Mouse (Mus musculus) small intestine, adult 2 months (tissue): Measurements from ENCODE around the gene Dnah7c. TPM values are rescaled to one million over a fixed set of nuclear protein-coding genes. Genes with fewer than 3 reads are reported as not detected.
A peak's percentile ranks its signal among the peaks of the same experiment; 100 is the strongest.

Source experiments
- H3K27ac ChIP-seq: fragments of 200-500 bp; 2 replicates; pipeline ENCODE4 v1.5.1; 2012; ENCODE audit warnings: low read depth, low read length, control low read depth, inconsistent platforms; ENCODE audit not compliant: insufficient read depth
- H3K27me3 ChIP-seq: fragments of 200-500 bp; 2 replicates; pipeline ENCODE4 v1.6.1; 2012; ENCODE audit warnings: mild to moderate bottlenecking, moderate library complexity, low read length, inconsistent platforms; ENCODE audit not compliant: control insufficient read depth, insufficient read depth
- H3K36me3 ChIP-seq: fragments of 200-500 bp; 2 replicates; pipeline ENCODE4 v1.6.1; 2012; ENCODE audit warnings: mild to moderate bottlenecking, low read length, control low read depth, inconsistent platforms; ENCODE audit not compliant: control insufficient read depth, insufficient read depth
- H3K4me1 ChIP-seq: fragments of 200-500 bp; 2 replicates; pipeline ENCODE4 v1.6.1; 2012; ENCODE audit warnings: low read length, inconsistent platforms, mixed read lengths; ENCODE audit not compliant: control insufficient read depth, insufficient read depth, insufficient read length
- H3K4me3 ChIP-seq: fragments of 200-500 bp; 2 replicates; pipeline ENCODE4 v1.5.1; 2012; ENCODE audit warnings: low read depth, mild to moderate bottlenecking, control low read depth, inconsistent platforms, low read length, moderate library complexity
- CTCF ChIP-seq: fragments of 200-500 bp; IDR thresholded peaks from 2 replicates; pipeline ENCODE4 v1.5.1; 2012; ENCODE audit warnings: low read depth, mild to moderate bottlenecking, control low read depth, inconsistent platforms, low read length, moderate library complexity, mixed read lengths; ENCODE audit not compliant: insufficient replicate concordance, insufficient read length; ENCODE audit errors: extremely low read depth
- POLR2A ChIP-seq: fragments of 200-500 bp; IDR thresholded peaks from 2 replicates; pipeline ENCODE4 v1.6.1; 2012; ENCODE audit warnings: low read depth, mild to moderate bottlenecking, control low read depth, inconsistent platforms, low read length, moderate library complexity
- WGBS: fragments of 180-500 bp; shearing (Covaris S2); methylation state at CpG from one replicate; pipeline ENCODE4 v1.1.7; 2018; 5-methylcytosine and 5-hydroxymethylcytosine counted together
- polyA plus RNA-seq: library from polyadenylated mRNA; depleted of rRNA; stranded (reverse); fragments of >200 nt; gene quantifications from 2 replicates; pipeline ENCODE4 v1.2.3, GENCODE M21; 2012

Gene Dnah7c
- polyA plus RNA-seq, 1 experiment, result not detected

GRCm38 (mm10) chr1:46831927-46832326 is 406.5 kb downstream of the Dnah7c start:
- H3K27ac ChIP-seq, result no peak overlapping the region
- no peaks in the 10 kb centered on the region for H3K36me3 ChIP-seq
- H3K4me1 ChIP-seq, result no peaks in the 10 kb centered on the region
- H3K4me3 ChIP-seq, result no peak overlapping the region
- TF ChIP-seq POLR2A (no peak), CTCF (no peak)
- H3K27me3 ChIP-seq, result no peaks in the 10 kb centered on the region
- WGBS, result 86% methylated on average over 5 of the region's 5 CpGs

GRCm38 (mm10) chr1:46843406-46843805 is 418.0 kb downstream of the Dnah7c start:
- H3K36me3 ChIP-seq, result no peaks in the 10 kb centered on the region
- TF ChIP-seq CTCF, result no peak
- no peak for TF ChIP-seq POLR2A
- no peaks in the 10 kb centered on the region for H3K27me3 ChIP-seq
- 57% methylated on average over 4 of the region's 4 CpGs for WGBS
- no peak overlapping the region for H3K4me3 ChIP-seq
- no peak overlapping the region for H3K27ac ChIP-seq
- no peaks in the 10 kb centered on the region for H3K4me1 ChIP-seq

GRCm38 (mm10) chr1:46844281-46844680 is 418.9 kb downstream of the Dnah7c start:
- Histone ChIP-seq H3K36me3 (no peaks in the 10 kb centered on the region), H3K4me3 (no peak overlapping the region), H3K4me1 (no peaks in the 10 kb centered on the region), H3K27ac (no peak overlapping the region), H3K27me3 (no peaks in the 10 kb centered on the region)
- TF ChIP-seq POLR2A (no peak), CTCF (no peak)
- WGBS, result 74% methylated on average over 2 of the region's 2 CpGs

- WGBS, result 65% methylated on average over 5 of the region's 5 CpGs
- H3K36me3 ChIP-seq, result no peaks in the 10 kb centered on the region
- no peak overlapping the region for H3K27ac ChIP-seq
- no peaks in the 10 kb centered on the region for H3K4me1 ChIP-seq
- H3K27me3 ChIP-seq, result no peaks in the 10 kb centered on the region
- no peak overlapping the region for H3K4me3 ChIP-seq
- TF ChIP-seq CTCF (no peak), POLR2A (no peak)
Observed at GRCm38 (mm10) chr1:46845221-46845620, 419.8 kb downstream of the Dnah7c start.

- H3K27me3 ChIP-seq, result no peaks in the 10 kb centered on the region
- H3K36me3 ChIP-seq, result no peaks in the 10 kb centered on the region
- WGBS, result 24% methylated on average over 1 of the region's 1 CpGs
- H3K4me3 ChIP-seq, result no peak overlapping the region
- TF ChIP-seq CTCF, result no peak
- TF ChIP-seq POLR2A, result no peak
- H3K27ac ChIP-seq, result no peak overlapping the region
- H3K4me1 ChIP-seq, result no peaks in the 10 kb centered on the region; the same call in 1 of the 2 replicates
Observed at GRCm38 (mm10) chr1:46849758-46850157, 424.4 kb downstream of the Dnah7c start.

GRCm38 (mm10) chr1:46851586-46851985 is 426.2 kb downstream of the Dnah7c start:
- Histone ChIP-seq H3K27me3 (no peaks in the 10 kb centered on the region), H3K4me1 (no peaks in the 10 kb centered on the region; the same call in 1 of the 2 replicates), H3K4me3 (no peak overlapping the region), H3K36me3 (no peaks in the 10 kb centered on the region), H3K27ac (no peak overlapping the region)
- no peak for TF ChIP-seq POLR2A
- TF ChIP-seq CTCF, result no peak
- WGBS, result 65% methylated on average over 4 of the region's 4 CpGs

- H3K27ac ChIP-seq, result no peak overlapping the region
- H3K4me3 ChIP-seq, result peak overlapping the region; percentile 80
- no peaks in the 10 kb centered on the region for H3K27me3 ChIP-seq
- no peaks in the 10 kb centered on the region for H3K36me3 ChIP-seq
- no peaks in the 10 kb centered on the region; the same call in 1 of the 2 replicates for H3K4me1 ChIP-seq
- TF ChIP-seq CTCF (no peak), POLR2A (no peak)
- 7% methylated on average over 4 of the region's 4 CpGs for WGBS
Observed at GRCm38 (mm10) chr1:46852216-46852599, 426.8 kb downstream of the Dnah7c start.
